Comparison of ENCODE assay signal across 28 mouse cellular contexts in genomic region chr1:153093581-153093980, GRCm38 (mm10).
DNase-seq lines count a peak whose midpoint lies in the region; ATAC-seq lines count a peak whose summit lies in the region.
"Had no signal": no experiment of that assay in that cellular context is flagged by ENCODE, and none has a peak within 500 bp of the region (broad histone marks: within the 10 kb centered on the region; RNA-seq: fewer than 3 reads in every experiment).

No protein-coding gene starts in this region.

- WGBS in heart, embryonic 10.5 days, result 57% methylated on average over 4 of the region's 4 CpGs
- 60% methylated on average over 4 of the region's 4 CpGs for WGBS in midbrain, embryonic 13.5 days
- WGBS in midbrain, embryonic 11.5 days, result 69% methylated on average over 4 of the region's 4 CpGs

- 0 out of 2 replicates have a peak, but pooled peaks have one; percentile 3 for ATAC-seq in midbrain, embryonic 13.5 days
- ATAC-seq in midbrain, embryonic 11.5 days (ENCODE audit: low FRiP score), result no peak
- ATAC-seq: hindbrain, postnatal 0 days; intestine, embryonic 16.5 days had no signal

- H3K9me3 ChIP-seq in heart, embryonic 10.5 days, result no peaks in the 10 kb centered on the region
- H3K9me3 ChIP-seq in midbrain, embryonic 13.5 days, result no peaks in the 10 kb centered on the region
- H3K9me3 ChIP-seq in midbrain, embryonic 11.5 days (ENCODE audit: control insufficient read depth, low read length), result no peaks in the 10 kb centered on the region
- H3K9me3 ChIP-seq: embryonic facial prominence, embryonic 12.5 days; heart, embryonic 13.5 days; hindbrain, embryonic 12.5 days had no signal

- H3K36me3 ChIP-seq in heart, embryonic 10.5 days, result no peaks in the 10 kb centered on the region
- peaks cover 23% of the 10 kb centered on the region; the same call in 1 of the 2 replicates for H3K36me3 ChIP-seq in midbrain, embryonic 13.5 days
- H3K36me3 ChIP-seq in midbrain, embryonic 11.5 days (ENCODE audit: control insufficient read depth, insufficient read depth, low read length), result no peaks in the 10 kb centered on the region
- H3K36me3 ChIP-seq: embryonic facial prominence, embryonic 12.5 days; heart, embryonic 13.5 days; hindbrain, embryonic 12.5 days had no signal

- H3K9ac ChIP-seq in midbrain, embryonic 13.5 days (replicated peaks), result no peak overlapping the region
- H3K9ac ChIP-seq in midbrain, embryonic 11.5 days (ENCODE audit: low read length), result no peak overlapping the region
- H3K9ac ChIP-seq: embryonic facial prominence, embryonic 12.5 days; heart, embryonic 13.5 days; hindbrain, embryonic 12.5 days; liver, embryonic 14.5 days had no signal

- H3K4me3 ChIP-seq in heart, embryonic 10.5 days, result no peak overlapping the region
- H3K4me3 ChIP-seq in midbrain, embryonic 13.5 days (replicated peaks), result no peak overlapping the region
- no peak overlapping the region for H3K4me3 ChIP-seq in midbrain, embryonic 11.5 days (ENCODE audit: low read depth, low read length)
- H3K4me3 ChIP-seq: embryonic facial prominence, embryonic 12.5 days; heart, embryonic 13.5 days; hindbrain, embryonic 12.5 days had no signal

- peaks cover 47% of the 10 kb centered on the region for H3K4me1 ChIP-seq in heart, embryonic 10.5 days
- H3K4me1 ChIP-seq in midbrain, embryonic 13.5 days (replicated peaks), result peaks cover 8% of the 10 kb centered on the region; the same call in 1 of the 2 replicates
- H3K4me1 ChIP-seq in midbrain, embryonic 11.5 days (ENCODE audit: control insufficient read depth, insufficient read depth, low read length), result peaks cover 4% of the 10 kb centered on the region

- 0 out of 2 replicates have a peak overlapping the region, but pooled peaks have one; percentile 22 for H3K27ac ChIP-seq in heart, embryonic 10.5 days
- H3K27ac ChIP-seq in midbrain, embryonic 13.5 days, result no peak overlapping the region
- no peak overlapping the region for H3K27ac ChIP-seq in midbrain, embryonic 11.5 days (ENCODE audit: low read depth, low read length)
- H3K27ac ChIP-seq: embryonic facial prominence, embryonic 12.5 days; heart, embryonic 13.5 days; hindbrain, embryonic 12.5 days; hindbrain, postnatal 0 days; kidney, postnatal 0 days; liver, embryonic 14.5 days had no signal

- H3K27me3 ChIP-seq in heart, embryonic 10.5 days (ENCODE audit: insufficient read depth, poor library complexity, severe bottlenecking), result no peaks in the 10 kb centered on the region; the same call in 1 of the 2 replicates
- H3K27me3 ChIP-seq in midbrain, embryonic 13.5 days, result peaks cover 28% of the 10 kb centered on the region
- H3K27me3 ChIP-seq in midbrain, embryonic 11.5 days (ENCODE audit: control insufficient read depth, insufficient read depth, low read length), result no peaks in the 10 kb centered on the region; the same call in 1 of the 2 replicates
- H3K27me3 ChIP-seq: heart, embryonic 13.5 days had no signal

- no peak overlapping the region for H3K4me2 ChIP-seq in midbrain, embryonic 13.5 days (replicated peaks)
- H3K4me2 ChIP-seq in midbrain, embryonic 11.5 days, result no peak overlapping the region
- H3K4me2 ChIP-seq: embryonic facial prominence, embryonic 12.5 days; heart, embryonic 13.5 days; hindbrain, embryonic 12.5 days had no signal

- no peak for DNase-seq in heart, embryonic 10.5 days (ENCODE audit: low spot score)
- no peak for DNase-seq in heart, postnatal 4 days
- DNase-seq in midbrain, embryonic 11.5 days (ENCODE audit: low spot score, missing footprints), result no peak
- DNase-seq in ES-CJ7 (ENCODE audit: low read depth, low spot score), result peak; percentile 87
- DNase-seq in induced T-regulatory cell, adult 2 months (ENCODE audit: low read depth), result peak; percentile 48
- DNase-seq in spleen, adult 18-20 months, result no peak
- DNase-seq: adrenal gland, postnatal 25 days; B cell, adult 2 months; cerebellum, adult 11-12 months; cerebellum, adult 9-11 months; embryo, embryonic 11 days; gastrocnemius, postnatal 14 days; heart, adult 18-20 months; heart, postnatal 10 days; kidney, adult 8-10 months; liver; lung, adult 2 months; lung, postnatal 36 days; right cerebral cortex, postnatal 25 days; thymus, postnatal 14 days had no signal

Comparison
In these comparisons a context has a peak if more than half of its experiments do, and no peak if none do; other contexts are left out.
1. DNase-seq: peak in ES-CJ7 (single experiment) and induced T-regulatory cell, adult 2 months (single experiment); none in heart, embryonic 10.5 days (single experiment), heart, postnatal 4 days (single experiment), midbrain, embryonic 11.5 days (single experiment) and spleen, adult 18-20 months (0 of 2).